Mouse (Mus musculus) cortical plate, adult 2 months (tissue): Measurements from ENCODE around the gene Cks1b. TPM values are rescaled to one million over a fixed set of nuclear protein-coding genes. Genes with fewer than 3 reads are reported as not detected.

Source experiments
- H3K27ac ChIP-seq: fragments of 200-500 bp; 2 replicates; pipeline ENCODE4 v1.5.1; 2012; ENCODE audit warnings: low read length, control low read depth, inconsistent platforms; ENCODE audit not compliant: insufficient read depth
- H3K4me1 ChIP-seq: fragments of 200-500 bp; 2 replicates; pipeline ENCODE4 v1.6.1; 2011; ENCODE audit warnings: low read length; ENCODE audit not compliant: control insufficient read depth, insufficient read depth
- H3K4me3 ChIP-seq: fragments of 200-500 bp; 2 replicates; pipeline ENCODE4 v1.5.1; 2011; ENCODE audit warnings: mild to moderate bottlenecking, low read length, control low read depth; ENCODE audit not compliant: insufficient read depth
- CTCF ChIP-seq: fragments of 200-500 bp; IDR thresholded peaks from 2 replicates; pipeline ENCODE4 v1.5.1; 2011; ENCODE audit warnings: mild to moderate bottlenecking, control low read depth, low read length; ENCODE audit not compliant: insufficient read depth; ENCODE audit errors: extremely low read depth
- POLR2A ChIP-seq: fragments of 200-500 bp; IDR thresholded peaks from 2 replicates; pipeline ENCODE4 v1.6.1; 2011; ENCODE audit warnings: mild to moderate bottlenecking, low read length, control low read depth; ENCODE audit not compliant: insufficient read depth; ENCODE audit errors: extremely low read depth
- polyA plus RNA-seq: library from polyadenylated mRNA; depleted of rRNA; stranded (reverse); fragments of >200 nt; gene quantifications from 2 replicates; pipeline ENCODE4 v1.2.3, GENCODE M21; 2012

Cks1b gene
- polyA plus RNA-seq, 1 experiment: 5.4 TPM

- TF ChIP-seq CTCF: no peak
- no peak for TF ChIP-seq POLR2A
- Histone ChIP-seq H3K4me1 (peaks cover 6% of the 10 kb centered on the region; the same call in 1 of the 2 replicates), H3K27ac (no peak overlapping the region), H3K4me3 (no peak overlapping the region)
Measured at GRCm38 (mm10) chr3:89406887-89407286, 11.3 kb downstream of the Cks1b start.

GRCm38 (mm10) chr3:89402693-89403092, 15.5 kb downstream of the Cks1b start, which contains the start of gene Lenep:
TSS of gene Lenep (minus strand) at chr3:89402793.
- Histone ChIP-seq H3K4me3 (no peak within 1 kb of the TSS), H3K27ac (no peak within 1 kb of the TSS), H3K4me1 (0 out of 2 replicates have a peak, but pooled peaks cover 2% of the 10 kb centered on the region)
- TF ChIP-seq CTCF (no peak), POLR2A (no peak)

GRCm38 (mm10) chr3:89401329-89401728, 16.9 kb downstream of the Cks1b start:
- no peak for TF ChIP-seq POLR2A
- H3K27ac ChIP-seq: no peak overlapping the region
- H3K4me3 ChIP-seq: no peak overlapping the region
- H3K4me1 ChIP-seq: no peaks in the 10 kb centered on the region

GRCm38 (mm10) chr3:89396654-89397005, 21.6 kb downstream of the Cks1b start:
- Histone ChIP-seq H3K4me3 (peak overlapping the region; percentile 6; the same call in 1 of the 2 replicates), H3K27ac (no peak overlapping the region), H3K4me1 (0 out of 2 replicates have a peak, but pooled peaks cover 2% of the 10 kb centered on the region)
- TF ChIP-seq CTCF (no peak), POLR2A (no peak)

GRCm38 (mm10) chr3:89395806-89396653, 22.2 kb downstream of the Cks1b start:
- Histone ChIP-seq H3K27ac (no peak overlapping the region), H3K4me1 (peaks cover 5% of the 10 kb centered on the region), H3K4me3 (peak overlapping the region; percentile 56)
- TF ChIP-seq CTCF: peak; percentile 78
- TF ChIP-seq POLR2A: no peak

- Histone ChIP-seq H3K4me1 (peaks cover 5% of the 10 kb centered on the region), H3K4me3 (peak overlapping the region; percentile 56; the same call in 1 of the 2 replicates), H3K27ac (peak overlapping the region; percentile 47; the same call in 1 of the 2 replicates)
- TF ChIP-seq CTCF: no peak
- no peak for TF ChIP-seq POLR2A
Measured at GRCm38 (mm10) chr3:89395419-89395805, 22.8 kb downstream of the Cks1b start.

GRCm38 (mm10) chr3:89394894-89395256, 23.3 kb downstream of the Cks1b start:
- Histone ChIP-seq H3K4me1 (peaks cover 5% of the 10 kb centered on the region), H3K27ac (peak overlapping the region; percentile 47; the same call in 1 of the 2 replicates)

GRCm38 (mm10) chr3:89394006-89394893, 23.9 kb downstream of the Cks1b start, which contains the start of gene Zbtb7b:
TSS of gene Zbtb7b (minus strand) at chr3:89394776.
- TF ChIP-seq CTCF: no peak
- no peak for TF ChIP-seq POLR2A
- Histone ChIP-seq H3K4me1 (peaks cover 5% of the 10 kb centered on the region), H3K27ac (peak within 1 kb of the TSS; percentile 85), H3K4me3 (peak within 1 kb of the TSS; percentile 56)

More at GRCm38 (mm10) chr3:89394894-89395256, 23.3 kb downstream of the Cks1b start:
- peak overlapping the region; percentile 56 for H3K4me3 ChIP-seq
- TF ChIP-seq POLR2A (0 out of 2 replicates have a peak, but pooled peaks have one; percentile 26), CTCF (no peak)

GRCm38 (mm10) chr3:89393605-89394004, 24.6 kb downstream of the Cks1b start:
- Histone ChIP-seq H3K4me3 (peak overlapping the region; percentile 56), H3K27ac (peak overlapping the region; percentile 85), H3K4me1 (peaks cover 5% of the 10 kb centered on the region)
- no peak for TF ChIP-seq CTCF
- peak; percentile 55 for TF ChIP-seq POLR2A
